Mouse (Mus musculus) erythroblast, embryonic 14.5 days (primary cell): ENCODE measurements around the gene Relch.

ENCODE experiments used
- GATA1 ChIP-seq: IDR thresholded peaks from 2 replicates; pipeline ENCODE4 v1.6.1; 2012; ENCODE audit warnings: low read length, inconsistent platforms, mixed read lengths
- TAL1 ChIP-seq: IDR thresholded peaks from 3 replicates; pipeline ENCODE4 v1.6.1; 2012; ENCODE audit warnings: low read length, inconsistent platforms, mixed read lengths

- TF ChIP-seq GATA1: no peak
- TF ChIP-seq TAL1: no peak
These were observed 45.8 kb downstream of the Relch start for GRCm38 (mm10) chr1:105709415-105709814.
